Mouse (Mus musculus) right cerebral cortex, postnatal 36 days (tissue): ENCODE data around the gene Alkbh6.

Experiments
- DNase-seq, 2 experiments: peaks; one replicate each; pipeline ENCODE4 v3.0.0; 2022; ENCODE audit warnings: low spot score in 2 of 2, mixed read lengths in 1 of 2

Gene Alkbh6

DNA sequence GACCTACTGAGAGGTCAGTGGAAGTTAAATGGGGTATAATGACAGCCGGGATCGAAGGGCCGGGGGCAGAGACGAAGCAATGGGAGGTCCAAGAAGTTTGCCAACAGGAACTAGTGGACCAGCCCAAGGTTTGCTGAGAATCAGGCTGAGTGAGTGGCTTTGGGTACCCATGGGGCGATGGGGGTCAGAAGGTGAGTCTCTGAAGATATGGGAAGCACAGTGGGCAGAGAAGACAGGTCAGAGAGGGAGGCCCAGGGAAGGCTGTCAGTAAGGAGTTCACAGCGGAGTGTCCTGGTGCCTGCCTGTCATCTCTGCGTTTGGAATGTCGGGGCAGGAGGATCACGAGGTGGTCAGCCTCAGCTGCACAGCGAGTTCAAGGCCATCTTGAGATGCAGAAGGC is 19.9 kb downstream of the Alkbh6 start:
- no peak for DNase-seq

DNA sequence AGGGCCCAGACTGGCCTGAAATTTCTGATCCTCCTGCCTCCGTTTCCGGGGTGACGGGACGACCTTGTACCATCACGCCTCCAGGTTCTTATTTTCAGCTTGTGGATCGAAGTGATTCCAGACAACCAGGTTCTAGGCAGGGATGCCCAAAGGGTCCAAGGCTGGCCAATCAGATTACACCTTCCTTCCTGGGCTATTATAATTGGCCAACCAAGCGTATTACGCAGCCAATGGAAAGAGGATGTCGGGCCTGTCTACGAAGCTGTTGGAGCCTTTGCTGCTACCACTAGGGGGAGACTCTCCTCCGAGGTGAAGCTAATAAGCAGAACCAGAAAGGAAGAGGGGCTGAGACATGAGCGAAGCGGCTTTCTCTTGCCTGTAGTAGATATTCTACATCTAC is 23.4 kb downstream of the Alkbh6 start:
- peak; percentile 90 to 95 for DNase-seq

DNA sequence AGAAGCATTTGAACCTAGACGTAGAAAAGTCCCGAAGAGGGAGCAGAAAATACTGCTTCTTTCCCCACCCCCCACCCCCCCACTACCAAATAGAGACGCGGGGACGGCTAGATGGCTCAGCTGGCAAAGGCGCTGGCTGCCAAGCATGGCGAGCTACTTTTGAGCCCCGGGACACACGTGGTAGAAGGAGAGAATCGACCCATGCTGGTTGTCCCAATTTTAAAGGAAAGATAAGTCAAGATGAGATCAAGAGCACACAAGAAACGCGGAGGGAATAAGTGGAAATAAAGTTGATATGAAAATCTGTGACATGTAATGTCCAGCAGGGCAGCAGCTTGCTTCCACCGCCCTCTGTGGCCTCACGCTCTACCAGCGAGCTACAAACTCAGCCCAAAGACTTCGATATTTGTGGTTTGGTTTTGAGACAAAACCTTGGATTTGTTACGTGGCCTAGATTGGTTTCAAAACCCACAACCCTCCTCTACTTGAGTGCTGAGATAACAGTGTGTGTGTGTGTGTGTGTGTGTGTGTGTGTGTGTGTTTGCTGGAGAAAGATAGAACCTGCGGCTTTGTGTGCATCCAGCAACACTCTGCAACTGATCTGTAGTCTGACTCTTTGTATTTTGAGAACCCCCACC is 24.2 kb downstream of the Alkbh6 start:
- no peak for DNase-seq

DNA sequence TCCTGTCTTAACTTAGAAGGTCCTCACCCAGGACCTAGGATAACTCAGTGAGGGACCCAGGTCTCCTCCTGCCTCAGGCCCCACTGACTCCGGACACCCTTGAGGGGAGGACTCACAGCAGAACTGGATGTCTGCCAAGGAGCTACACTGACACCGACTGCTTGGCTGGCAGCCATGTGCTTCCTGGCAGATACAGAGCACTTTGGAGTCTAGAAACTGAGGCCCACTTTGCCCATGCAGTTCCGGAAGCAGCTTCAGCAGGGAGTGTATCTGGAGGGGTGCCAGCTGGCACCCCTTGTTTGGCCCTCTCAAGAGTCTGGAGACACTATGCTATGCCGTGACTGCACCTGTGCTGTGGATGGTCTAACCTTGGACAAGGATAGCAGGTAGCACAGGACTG is 24.9 kb downstream of the Alkbh6 start:
- peak; percentile 75 to 81 for DNase-seq

DNA sequence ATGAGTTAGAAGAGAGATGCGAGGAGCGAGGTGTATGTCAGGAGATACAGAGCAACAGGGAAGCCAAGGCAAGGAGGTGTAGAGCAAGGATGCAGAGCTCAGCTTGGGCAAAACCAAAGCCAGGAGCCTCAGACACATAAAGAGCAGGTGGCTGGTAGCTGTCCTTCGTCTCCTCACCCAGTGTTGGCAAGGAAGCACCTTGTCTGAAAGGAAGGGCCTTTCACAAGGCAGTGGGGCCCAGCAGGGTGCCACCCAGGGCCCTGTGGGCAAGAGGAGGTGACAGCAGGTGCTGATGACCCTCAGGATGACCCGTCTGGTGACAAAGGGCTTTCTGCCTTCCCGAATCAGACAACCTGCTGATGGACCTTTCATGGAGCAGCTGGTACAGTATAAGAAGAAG is 26.0 kb downstream of the Alkbh6 start:
- no peak for DNase-seq

GRCm38 (mm10) chr7:30335688-30336087 is 27.2 kb downstream of the Alkbh6 start:
- no peak for DNase-seq

DNA sequence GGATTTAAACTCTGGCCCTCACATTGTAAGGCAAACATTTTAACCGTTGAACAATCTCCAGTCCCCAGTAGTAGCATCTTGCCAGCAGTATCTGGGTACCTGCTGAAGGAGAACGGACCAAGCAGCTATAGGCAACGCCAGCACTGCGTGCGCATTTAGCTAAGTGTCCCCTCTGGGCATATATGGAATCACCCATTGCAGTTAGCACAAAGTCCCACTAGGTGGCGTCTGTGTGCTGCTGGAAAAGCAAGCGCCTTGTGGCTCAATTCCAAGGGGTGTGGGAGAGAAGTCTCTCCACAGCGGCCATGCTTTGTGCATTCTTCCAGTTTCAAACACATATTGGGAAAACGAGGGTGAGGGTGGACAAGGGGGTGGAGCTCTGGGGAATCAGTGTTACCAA is 27.9 kb downstream of the Alkbh6 start:
- DNase-seq = peak; percentile 77 to 85

GRCm38 (mm10) chr7:30339432-30340109 is 31.1 kb downstream of the Alkbh6 start:
- no peak for DNase-seq

DNA sequence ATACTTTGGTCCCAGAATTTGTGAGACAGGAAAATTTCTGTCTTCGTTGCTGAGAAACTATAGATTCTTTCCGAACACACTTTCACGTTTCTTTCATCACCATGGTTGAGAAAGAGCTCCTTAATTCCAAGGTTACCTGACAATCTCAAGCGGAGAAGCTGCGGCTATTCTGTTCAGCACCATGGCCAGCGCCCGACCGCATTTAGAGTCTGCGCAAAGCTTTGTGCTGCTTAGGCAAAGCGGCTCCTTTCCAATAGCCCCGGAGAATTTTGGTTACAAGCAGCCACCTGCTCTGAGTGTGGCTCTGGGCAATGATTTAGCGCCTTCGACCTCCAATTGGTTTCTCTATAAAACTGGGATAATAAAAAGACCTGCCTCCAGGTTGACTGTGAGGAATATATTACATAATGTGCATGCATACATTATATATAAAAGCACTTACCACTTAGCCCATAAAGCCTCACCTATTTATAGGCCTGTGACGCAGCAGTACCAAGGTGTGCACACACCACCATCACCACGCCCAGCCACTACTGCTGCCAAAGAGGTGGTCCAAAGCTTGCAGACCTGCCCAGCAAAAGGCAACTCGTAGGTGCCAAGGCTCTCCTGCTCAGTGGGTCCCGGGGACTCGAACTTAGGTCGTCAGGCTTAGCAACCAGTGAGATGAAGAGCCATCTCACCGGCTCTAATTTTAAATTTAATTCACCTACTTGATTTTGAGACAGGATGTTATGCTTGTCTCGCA is 38.3 kb downstream of the Alkbh6 start:
- DNase-seq = no peak

- peak; percentile 83 to 85 for DNase-seq
Measured at GRCm38 (mm10) chr7:30347828-30348227, 39.3 kb downstream of the Alkbh6 start.

DNA sequence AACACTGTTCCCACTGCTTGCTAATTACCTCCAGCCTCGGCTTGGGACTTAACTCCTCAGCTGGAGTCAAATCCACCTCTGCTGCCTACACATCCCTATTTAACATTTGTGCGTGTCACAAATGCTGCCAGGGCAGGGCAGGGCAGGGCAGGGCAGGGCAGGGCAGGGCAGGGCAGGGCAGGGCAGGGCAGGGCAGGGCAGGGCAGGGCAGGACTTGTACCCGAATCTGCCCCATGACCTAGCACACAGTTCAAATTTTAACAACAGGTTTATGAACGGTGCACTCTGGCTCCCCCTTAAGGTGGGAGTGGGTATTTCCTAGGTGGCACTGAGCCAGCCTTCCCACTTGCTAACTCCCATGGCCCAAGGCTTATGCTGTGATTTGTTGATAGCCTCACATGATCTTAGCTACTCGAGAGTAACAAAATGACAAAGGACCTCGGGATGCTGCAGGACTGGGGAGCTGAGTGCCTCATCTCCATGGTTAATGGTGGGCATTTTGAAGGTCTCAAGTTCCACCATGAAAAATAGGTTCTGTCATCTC is 44.8 kb downstream of the Alkbh6 start:
- DNase-seq = no peak

- no peak for DNase-seq
Measured at GRCm38 (mm10) chr7:30354059-30354458, 45.5 kb downstream of the Alkbh6 start.

GRCm38 (mm10) chr7:30358378-30359186 is 50.1 kb downstream of the Alkbh6 start:
- no peak for DNase-seq

GRCm38 (mm10) chr7:30359276-30359865 is 50.9 kb downstream of the Alkbh6 start:
- DNase-seq = no peak

GRCm38 (mm10) chr7:30360028-30360427 is 51.5 kb downstream of the Alkbh6 start:
- no peak for DNase-seq

DNA sequence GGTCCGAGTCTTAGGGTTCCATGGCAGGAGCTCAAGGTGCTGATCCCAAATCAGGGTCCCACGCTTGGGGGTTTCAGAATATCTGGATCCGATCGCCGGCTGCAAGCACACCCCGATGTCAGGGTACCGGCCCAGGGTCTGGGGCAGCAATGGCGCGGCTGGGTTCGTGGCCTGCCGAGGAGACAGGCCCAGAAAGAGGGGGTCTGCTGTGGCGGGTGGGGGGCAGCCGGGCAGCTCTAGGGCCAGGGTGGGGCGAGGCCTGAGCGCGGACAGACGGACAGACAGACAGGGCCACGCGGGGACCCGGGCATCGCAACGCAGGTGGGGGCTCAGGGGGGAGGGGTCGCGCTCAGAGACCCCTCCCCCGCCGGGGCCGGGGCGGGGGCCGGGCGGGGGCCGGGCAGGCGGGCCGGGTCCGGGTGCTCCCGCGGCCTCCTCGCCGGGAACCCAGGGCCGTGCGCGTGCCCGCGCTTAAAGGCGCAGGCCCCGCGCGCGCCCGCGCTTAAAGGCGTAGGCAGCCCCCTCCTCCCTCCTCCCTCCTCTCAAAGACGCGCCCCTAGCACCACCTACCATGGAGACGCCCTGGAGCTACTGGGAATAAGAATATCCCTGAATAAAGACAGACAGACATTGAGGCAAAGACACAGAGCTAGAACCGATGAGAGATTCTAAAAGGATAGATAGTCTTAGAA is 54.3 kb downstream of the Alkbh6 start, which contains the start of gene Lrfn3:
Lrfn3 (minus strand) TSS at position 121 of the 692 bp plus-strand sequence.
- DNase-seq = peak; percentile 52 to 64

GRCm38 (mm10) chr7:30363344-30363738 is 54.8 kb downstream of the Alkbh6 start:
- DNase-seq = no peak
